Mouse (Mus musculus) heart, postnatal 14 days (tissue): ENCODE measurements at regions not wholly inside any gene's neighbourhood (a gene's known extent, or its start where the extent isn't known, plus 50 kb on each side); places are given as distances from the start of the nearest gene placed in this dataset.

ENCODE experiments used
- DNase-seq, 2 experiments: peaks; one replicate each; pipeline ENCODE4 v3.0.0; 2021 to 2022
- intact Hi-C: fragments of 180-260 bp; cut with DNase I; formaldehyde crosslinking; loops from one replicate; pipeline ENCODE4 v1.15.1; 2025

DNA sequence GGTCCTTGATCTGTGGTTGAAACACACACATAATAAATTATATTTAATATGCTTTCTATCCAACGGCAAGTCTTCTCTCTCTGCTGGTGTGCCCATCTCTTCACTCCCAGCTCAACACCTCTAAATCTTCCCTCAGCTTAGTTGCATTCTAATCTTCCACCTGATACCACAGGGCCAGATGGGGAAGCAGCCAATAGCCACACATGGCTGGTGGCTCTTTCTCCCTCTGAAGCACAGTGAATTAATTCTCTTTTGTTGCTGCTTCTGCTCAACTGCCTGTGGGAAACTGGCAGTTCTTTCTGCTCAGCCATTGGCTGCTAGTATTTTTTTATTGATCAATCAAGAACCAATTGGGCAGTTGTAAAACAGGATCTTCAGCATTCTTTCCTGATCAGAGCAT, 750.0 kb downstream of the Serpinb8 start:
- no peak for DNase-seq
- intact Hi-C loops, result no loop called here

DNA sequence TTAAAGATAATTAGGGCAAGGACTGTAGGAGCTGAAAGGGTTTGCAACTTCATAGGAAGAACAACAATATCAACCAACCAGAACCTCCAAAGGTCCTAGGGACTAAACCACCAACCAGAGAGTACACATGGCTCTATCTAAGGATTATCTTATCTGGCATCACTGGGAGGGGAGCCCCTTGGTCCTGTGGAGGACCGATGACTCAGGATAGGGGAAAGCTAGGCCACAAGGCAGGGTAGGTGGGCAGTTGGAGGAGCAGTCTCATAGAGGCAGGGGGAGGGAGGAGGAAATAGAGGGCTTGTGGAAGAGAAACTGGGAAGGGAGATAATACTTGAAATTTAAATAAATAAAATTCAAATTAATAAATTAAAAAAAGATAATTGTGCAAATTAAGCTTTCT, 751.5 kb downstream of the Serpinb8 start:
- intact Hi-C loops, result no loop called here
- DNase-seq, result no peak

DNA sequence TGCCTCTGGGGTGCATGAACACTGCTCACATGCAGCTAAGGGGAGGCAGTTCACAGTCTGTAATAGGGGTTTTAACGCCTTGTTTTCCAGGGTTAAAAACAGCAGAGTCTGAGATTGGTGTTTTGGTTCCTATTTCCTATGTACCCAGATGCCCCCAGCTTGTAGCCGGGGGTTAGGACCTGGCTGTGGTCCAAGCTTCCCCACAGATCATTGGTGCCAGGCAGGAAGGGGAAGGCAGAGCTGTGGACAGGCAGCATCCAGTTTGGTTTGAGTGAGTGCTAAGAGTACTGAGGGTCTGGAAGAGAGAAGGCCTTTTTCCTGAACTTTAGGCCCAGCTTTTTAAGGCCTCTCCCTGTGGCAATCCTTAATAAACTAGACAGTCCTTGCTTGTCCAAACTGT, 774.0 kb downstream of the Serpinb8 start:
- intact Hi-C loops, result no loop called here
- no peak for DNase-seq

DNA sequence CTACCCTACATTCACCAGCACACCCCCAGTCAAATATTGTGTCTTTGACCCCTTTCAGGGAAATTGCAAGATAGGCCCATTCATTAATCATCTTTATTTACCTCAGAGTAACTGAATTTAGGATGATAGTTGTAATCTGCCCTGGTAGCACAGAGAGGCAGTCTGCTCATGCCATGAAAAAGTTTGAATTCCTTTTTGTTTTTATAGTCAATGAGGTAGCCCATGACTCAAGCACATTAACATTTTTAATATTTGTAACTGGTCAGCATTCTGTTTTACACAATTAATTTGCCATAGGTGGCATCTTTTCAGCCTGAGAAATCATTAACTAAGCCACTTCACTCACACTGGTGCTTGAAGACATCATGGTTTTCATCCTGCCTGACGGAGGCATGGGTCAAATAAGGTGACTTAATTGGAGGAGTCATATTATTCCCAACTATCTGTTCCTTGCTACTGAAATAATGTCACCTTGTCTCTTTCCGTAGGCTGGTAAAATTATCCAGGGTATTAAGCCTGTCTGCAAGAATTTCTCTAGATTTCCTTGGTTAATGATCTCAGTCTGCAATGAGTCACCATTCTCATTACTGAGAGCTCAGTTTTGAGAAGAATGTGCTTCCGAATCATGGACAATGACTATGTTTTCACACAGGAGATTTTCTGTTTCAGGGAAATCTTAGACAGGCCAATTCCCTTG, 780.2 kb downstream of the Serpinb8 start:
- intact Hi-C loops, result no loop called here
- no peak for DNase-seq

DNA sequence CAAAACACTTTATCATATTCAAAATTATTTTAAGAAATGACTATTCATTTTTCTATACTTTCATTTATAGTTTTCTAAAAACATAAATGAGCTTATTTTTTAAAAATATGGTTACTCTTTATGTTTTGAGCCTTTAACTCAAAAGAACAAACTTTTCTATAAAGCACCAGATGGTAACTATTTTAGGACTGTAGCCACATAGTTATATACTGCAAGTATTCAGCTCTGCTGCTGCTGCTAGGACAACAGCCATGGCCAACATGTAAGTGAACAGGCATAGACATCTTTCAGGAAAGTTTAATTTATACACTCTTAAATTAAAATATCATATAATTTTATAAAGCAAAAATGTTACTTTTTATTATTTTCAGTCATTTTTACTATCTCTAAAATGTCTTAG, 800.1 kb downstream of the Serpinb8 start:
- intact Hi-C loops, result no loop called here
- no peak for DNase-seq

DNA sequence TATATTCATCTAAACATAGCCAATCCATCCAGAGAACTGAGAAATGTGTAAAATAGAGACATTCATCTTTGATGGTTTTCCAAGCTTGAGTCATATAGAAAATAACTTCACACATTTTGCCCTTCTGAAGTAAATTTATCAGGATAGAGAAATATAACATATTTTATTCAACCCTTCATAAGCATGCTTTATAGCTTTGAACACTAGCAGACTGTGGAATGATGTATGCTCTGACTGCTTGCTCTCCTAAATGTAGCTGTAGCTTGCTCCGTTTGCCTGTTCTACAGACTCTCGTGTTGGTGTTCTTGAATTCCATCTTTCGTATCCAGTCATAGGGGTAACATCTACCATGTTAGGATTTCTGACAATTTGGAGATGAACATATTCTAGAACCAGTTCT, 800.7 kb downstream of the Serpinb8 start:
- intact Hi-C loops, result no loop called here
- DNase-seq, result no peak

DNA sequence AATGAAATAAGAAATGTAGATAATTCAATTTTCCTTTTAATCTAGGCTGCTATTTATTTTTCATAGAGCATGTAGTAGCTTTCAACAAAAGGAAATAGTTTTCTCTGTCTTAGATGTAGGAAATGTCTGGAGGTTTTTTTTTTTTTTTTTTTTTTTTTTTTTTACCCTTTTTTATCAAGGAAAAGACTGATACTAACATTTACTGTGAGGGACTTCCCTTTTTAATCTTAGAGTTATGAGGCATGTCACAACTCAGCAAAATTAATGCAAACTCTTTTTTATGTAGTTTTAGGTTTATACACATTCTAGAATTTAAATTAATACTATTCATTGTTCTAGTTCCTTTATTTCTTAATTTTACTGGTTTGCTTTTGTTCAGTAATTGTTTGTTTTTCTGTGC, 850.0 kb downstream of the Serpinb8 start:
- no peak for DNase-seq
- intact Hi-C loops, result no loop called here

DNA sequence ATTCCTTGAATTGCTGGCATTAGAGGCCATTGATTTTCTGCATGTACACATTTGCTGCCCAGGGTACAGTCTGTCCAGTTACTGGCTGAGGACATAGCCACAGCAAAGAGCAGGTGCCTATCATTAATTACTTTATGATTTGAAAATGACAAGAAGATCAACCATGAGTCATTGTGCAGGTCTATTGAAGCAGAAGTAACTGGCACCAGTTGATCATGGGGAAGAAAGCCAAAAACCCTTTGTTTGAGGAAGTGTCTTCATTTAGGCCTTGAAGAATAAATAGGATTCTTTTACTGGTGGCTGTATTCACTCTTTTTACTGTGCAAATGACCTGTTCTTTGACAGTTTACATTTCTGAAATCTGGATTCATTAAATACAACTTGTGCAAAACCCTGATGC, 863.0 kb downstream of the Serpinb8 start:
- DNase-seq, result no peak
- intact Hi-C loops, result no loop called here

DNA sequence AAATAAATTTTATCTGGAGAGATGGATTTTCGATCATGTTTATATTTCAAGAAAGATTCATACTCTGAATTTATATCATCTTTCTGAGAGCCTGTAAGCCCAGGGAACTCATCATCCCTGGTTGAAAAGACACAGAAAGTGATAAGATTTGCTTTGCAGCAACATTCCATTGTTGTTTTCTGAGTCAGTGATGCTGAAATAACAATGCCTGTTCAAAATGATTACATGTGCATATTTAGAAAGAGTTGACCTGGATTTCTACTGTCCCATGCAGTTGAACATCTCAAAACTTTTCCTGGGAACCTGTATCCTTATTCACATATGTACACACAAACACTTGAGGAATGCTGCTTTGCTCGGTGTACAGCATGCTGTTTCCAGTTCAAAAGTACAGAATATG, 882.2 kb downstream of the Serpinb8 start:
- intact Hi-C loops, result no loop called here
- DNase-seq, result no peak

DNA sequence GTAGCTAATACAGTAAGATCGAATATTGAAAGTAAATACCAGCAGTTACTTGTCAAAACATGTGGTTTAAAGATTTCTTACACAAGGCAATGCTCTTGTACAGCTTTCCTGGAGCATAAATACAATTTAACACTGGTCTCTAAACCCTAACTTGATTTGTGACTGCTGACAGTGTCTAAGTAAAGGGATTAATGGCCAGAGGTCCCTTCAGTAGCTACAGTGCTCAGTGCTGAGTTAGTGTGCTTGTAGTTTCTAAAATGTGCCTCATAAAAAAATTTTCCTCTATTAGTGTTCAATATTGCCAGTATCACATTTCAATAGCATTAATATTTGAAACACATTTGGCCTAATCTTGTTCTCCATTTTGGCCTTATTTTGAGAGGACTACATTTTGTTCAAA, 909.0 kb downstream of the Serpinb8 start:
- intact Hi-C loops, result no loop called here
- no peak for DNase-seq

DNA sequence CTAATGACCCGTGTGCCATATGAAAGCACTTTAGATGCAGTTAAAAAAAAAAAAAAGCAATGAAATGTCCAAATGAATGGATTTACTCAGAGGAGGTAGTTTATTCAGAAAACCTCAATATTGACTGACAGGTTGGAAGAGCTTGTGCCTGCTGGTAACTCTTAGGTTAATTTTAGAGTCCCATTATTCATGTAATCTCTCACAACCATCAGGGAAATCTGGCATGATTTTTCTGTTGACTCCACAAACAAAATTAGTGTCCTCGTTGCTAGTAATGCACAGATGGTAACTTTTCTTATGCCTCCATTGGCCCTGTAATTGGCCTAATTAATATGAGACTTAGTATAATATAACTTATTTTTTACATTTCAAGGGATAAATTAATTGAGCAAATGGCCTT, 937.6 kb downstream of the Serpinb8 start:
- intact Hi-C loops, result no loop called here
- DNase-seq, result no peak

DNA sequence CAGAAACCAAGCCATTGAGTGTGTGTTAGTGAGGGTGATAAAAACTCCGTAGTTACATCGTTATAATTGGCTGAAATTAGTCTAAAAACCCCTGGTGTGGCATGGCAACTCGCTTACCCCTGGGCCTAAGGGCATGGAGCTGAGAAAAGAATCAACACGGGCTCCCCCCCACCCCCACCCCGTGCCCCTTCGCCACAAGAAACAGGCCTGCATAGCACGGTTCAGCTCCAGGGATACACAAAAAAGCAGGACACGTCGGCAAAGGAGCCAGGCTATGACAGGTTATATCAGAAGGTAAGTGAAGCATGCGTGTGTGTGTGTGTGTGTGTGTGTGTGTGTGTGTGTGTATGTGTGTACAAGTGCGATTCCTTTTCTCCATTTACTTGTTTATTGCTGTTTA, 948.4 kb downstream of the Serpinb8 start:
- intact Hi-C loops, result no loop called here
- DNase-seq, result no peak

DNA sequence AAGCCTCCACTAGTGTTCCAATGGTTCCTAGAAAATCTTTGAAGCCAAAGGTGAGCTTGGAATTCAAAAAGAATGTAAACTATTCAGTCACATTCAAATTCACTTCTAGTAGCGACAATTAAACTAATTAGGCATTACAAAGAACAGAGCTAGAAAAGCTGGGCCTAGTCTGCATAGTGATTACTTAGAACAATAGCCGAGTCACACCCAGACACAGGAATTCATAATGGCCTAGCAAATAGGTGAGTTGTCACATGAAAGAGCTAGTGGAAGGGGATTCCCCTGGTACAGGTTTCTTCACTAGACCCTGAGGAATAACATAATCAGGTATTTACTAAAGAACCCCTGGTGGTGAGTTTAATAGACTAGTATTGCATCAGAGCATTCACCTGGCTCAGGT, 958.9 kb downstream of the Serpinb8 start:
- DNase-seq, result no peak
- intact Hi-C loops, result no loop called here

DNA sequence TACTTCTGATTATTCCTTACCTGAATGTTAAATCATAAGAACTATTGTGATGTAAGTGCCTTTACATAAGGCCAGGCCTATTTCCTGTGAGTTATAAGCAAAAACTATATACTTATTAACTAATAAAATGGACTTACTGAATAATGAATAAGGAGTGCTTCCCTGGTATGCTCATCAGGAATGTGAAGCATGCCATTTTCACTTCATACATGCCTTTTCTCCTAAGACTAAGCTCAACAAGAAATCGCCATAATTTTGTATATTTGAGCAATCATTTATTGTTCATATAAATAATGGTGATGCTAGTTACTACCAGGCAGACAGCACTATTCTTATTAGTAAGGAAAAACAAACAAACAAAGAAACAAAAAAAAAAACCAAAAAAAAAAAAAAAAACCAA, 969.1 kb downstream of the Serpinb8 start:
- intact Hi-C loops, result no loop called here
- no peak for DNase-seq

DNA sequence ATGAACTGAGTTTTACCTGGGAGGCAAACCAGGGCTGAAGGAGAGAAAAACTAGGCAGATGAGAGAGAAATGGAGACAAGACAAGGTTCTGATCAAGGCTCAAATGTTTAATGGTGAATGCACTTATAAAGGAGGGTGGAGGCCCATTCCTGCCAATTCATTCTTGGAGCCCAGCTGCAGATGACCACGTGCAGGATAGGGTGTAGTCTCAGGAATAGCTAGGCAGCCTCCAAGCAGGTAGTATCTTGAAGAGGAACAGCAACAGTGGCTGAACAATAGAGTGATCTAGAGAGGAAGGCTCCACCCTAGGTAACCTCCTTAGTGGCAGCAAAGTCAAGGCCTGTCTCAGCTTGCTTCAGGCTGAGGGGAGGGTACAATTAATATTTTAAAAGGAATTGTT, 973.2 kb downstream of the Serpinb8 start:
- intact Hi-C loops, result no loop called here
- no peak for DNase-seq

DNA sequence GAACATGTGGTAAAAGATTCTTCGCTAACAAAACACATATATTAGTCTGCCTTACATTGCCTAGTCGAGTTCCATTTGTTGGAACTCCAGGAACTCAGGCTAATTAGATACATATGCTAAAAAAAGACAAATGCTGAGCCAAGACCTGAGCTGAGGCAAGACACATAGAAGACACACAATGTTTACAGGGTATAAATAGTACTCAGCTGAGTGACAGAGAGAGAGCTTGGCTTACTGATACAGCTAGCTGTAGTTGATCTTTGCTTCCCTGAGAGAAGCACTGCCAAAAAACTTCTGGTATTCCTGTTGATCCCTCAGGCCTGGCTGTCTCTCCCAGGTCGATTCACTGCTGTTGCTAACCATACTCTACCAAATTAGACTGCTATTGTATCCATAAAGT, 982.2 kb downstream of the Serpinb8 start:
- peak; percentile 4 to 9 for DNase-seq
- intact Hi-C loops, result no loop called here

DNA sequence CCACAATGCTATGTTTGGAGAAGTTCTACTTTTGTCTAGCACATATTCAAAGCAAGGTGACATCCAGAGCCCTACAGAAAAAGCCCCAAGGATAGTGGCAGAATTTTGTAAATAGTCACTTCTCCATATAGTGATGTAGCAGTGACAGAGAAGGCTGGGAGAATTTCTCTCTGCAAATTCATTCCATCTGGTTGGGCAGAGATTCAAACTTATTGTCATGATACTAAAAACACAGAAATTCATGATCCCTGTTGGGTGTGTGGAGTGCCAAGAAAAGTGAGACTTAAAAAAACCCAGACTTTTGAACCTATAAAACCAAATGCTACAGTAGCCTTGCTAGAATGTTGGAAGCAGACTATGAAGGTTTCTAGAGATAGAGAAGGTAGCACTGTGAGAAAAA, 983.0 kb downstream of the Serpinb8 start:
- intact Hi-C loops, result no loop called here
- DNase-seq, result no peak

DNA sequence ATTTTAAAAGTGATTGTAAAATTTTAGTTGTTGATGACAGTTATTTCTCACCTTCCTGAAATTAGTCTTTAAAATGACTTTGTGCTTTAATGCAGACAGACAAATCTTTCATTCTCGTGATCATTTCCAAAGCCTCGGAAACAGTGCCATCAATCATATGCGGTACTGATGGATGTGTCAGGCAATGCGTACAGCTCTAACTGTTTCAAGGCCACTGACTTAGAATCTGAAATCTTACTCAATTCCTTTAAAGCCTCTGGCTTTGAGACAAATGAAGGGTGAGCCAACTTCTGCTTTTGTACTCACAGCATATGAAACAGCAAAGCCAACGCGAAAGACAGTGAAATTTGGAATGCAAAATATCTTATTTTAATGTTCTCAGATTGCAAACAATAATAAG, 987.0 kb downstream of the Serpinb8 start:
- no peak for DNase-seq
- intact Hi-C loops, result no loop called here

DNA sequence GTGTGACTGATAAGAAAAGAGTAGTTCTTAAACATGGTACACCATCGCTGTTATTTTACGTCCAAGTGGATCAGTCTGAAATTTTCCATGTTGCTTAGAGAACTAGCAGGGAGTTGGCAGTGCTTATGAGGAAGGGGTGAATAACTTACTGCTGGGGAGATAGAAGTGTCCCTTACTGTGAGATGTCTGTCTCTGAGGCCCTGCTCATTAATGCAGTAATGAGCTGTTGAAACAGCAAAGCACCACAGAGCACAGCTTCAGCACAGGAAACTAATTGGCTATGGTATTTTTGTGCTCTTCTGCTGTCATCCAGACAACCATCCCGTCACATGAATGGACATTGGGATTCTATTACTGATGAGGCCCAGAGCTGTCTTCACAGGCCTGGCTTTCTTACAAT, 988.0 kb downstream of the Serpinb8 start:
- no peak for DNase-seq
- intact Hi-C loops, result no loop called here

DNA sequence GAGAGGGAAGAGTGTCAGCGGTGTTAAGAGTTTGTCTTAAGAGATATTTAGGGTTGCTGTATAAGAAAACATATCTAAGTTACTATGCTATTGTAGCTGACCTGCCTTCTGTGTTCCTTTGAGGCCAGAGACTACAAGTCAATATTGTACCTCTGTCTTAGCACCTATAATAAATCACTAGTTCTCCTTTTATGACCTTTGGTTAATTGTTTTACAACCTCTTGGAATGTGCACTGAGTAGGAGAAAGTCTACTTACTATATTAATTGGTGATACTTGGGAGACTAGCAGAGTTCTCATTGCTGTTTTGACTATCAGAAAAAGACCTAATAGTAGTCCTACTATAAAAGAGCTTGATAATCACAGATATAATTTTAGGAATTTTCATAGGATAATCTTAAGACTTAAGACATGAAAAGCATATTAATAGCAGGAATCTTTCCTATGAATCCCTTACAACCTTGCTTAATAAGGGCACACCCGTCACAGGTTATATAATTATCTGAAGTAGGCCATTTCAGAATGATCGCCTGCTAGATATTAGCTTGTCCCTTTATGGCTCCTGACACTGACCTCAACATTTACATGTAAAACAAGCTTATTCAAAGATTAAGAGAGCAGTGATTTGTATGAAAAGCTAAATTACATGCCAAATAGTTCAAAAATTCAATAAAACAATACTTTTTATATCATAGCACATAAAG, 1003.1 kb downstream of the Serpinb8 start:
- intact Hi-C loops, result no loop called here

DNA sequence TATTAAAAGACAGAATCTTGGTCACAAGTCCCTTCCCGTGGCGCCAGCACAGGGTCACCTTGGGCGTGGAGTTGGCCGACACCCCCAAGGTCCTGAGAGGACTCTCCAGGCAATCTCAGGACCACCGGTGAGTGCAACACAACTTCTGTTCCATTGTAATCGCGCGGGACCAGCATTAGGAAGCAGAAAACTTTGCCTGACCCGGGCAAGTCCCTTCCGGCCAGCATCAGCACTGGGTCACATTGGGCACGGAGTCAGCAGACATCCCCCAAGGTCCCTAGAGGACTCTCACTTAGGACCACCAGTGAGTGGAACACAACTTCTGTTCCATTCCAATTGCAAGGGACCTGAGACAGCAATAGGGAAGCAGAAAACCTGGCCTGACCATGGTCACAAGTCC, 1007.3 kb downstream of the Serpinb8 start:
- intact Hi-C loops, result no loop called here
- DNase-seq, result no peak

More for the DNA sequence above, 1003.1 kb downstream of the Serpinb8 start:
- no peak for DNase-seq
